Mouse (Mus musculus) lung, adult 2 months (tissue): ENCODE measurements at regions not wholly inside any gene's neighbourhood (a gene's known extent, or its start where the extent isn't known, plus 50 kb on each side); places are given as distances from the start of the nearest gene placed in this dataset.

Experiments
- DNase-seq: peaks from one replicate; pipeline ENCODE4 v3.0.0; 2022
- H3K4me1 ChIP-seq: fragments of 200-500 bp; 2 replicates; pipeline ENCODE4 v1.6.1; 2011; ENCODE audit warnings: low read length; ENCODE audit not compliant: control insufficient read depth, insufficient read depth
- H3K4me3 ChIP-seq: fragments of 200-500 bp; replicated peaks from 2 replicates; pipeline ENCODE3; 2011; ENCODE audit warnings: low read depth, mild to moderate bottlenecking, control low read depth, low read length; ENCODE audit errors: extremely low read depth
- CTCF ChIP-seq: fragments of 200-500 bp; IDR thresholded peaks from 2 replicates; pipeline ENCODE4 v1.5.1; 2011; ENCODE audit warnings: mild to moderate bottlenecking, low read length, control low read depth; ENCODE audit not compliant: insufficient read depth
- POLR2A ChIP-seq: fragments of 200-500 bp; IDR thresholded peaks from 2 replicates; pipeline ENCODE4 v1.6.1; 2011; ENCODE audit warnings: low read depth, mild to moderate bottlenecking, control low read depth, low read length, borderline replicate concordance; ENCODE audit errors: extremely low read depth
- WGBS: fragments of 180-500 bp; shearing (Covaris S2); methylation state at CpG from one replicate; pipeline ENCODE4 v1.1.7; 2018; 5-methylcytosine and 5-hydroxymethylcytosine counted together

- TF ChIP-seq CTCF (no peak), POLR2A (no peak)
- Histone ChIP-seq H3K4me1 (no peaks in the 10 kb centered on the region), H3K4me3 (no peak overlapping the region)
- DNase-seq = no peak
- WGBS = 59% methylated on average over 4 of the region's 4 CpGs
Observed at GRCm38 (mm10) chr19:14853416-14853815, 255.6 kb upstream of the Tle4 start.

GRCm38 (mm10) chr19:14849561-14849960 is 251.7 kb upstream of the Tle4 start:
- TF ChIP-seq CTCF = no peak
- TF ChIP-seq POLR2A = no peak
- 62% methylated on average over 1 of the region's 1 CpGs for WGBS
- no peak overlapping the region for H3K4me3 ChIP-seq
- no peak for DNase-seq
- H3K4me1 ChIP-seq = no peaks in the 10 kb centered on the region

- TF ChIP-seq POLR2A (no peak), CTCF (no peak)
- 77% methylated on average over 4 of the region's 4 CpGs for WGBS
- no peak for DNase-seq
- Histone ChIP-seq H3K4me3 (no peak overlapping the region), H3K4me1 (no peaks in the 10 kb centered on the region)
Observed at GRCm38 (mm10) chr19:14847120-14847519, 249.3 kb upstream of the Tle4 start.

- no peak for DNase-seq
- no peaks in the 10 kb centered on the region for H3K4me1 ChIP-seq
- 77% methylated on average over 8 of the region's 8 CpGs for WGBS
- no peak for TF ChIP-seq CTCF
- no peak for TF ChIP-seq POLR2A
- no peak overlapping the region for H3K4me3 ChIP-seq
Observed at GRCm38 (mm10) chr19:14835629-14836028, 237.8 kb upstream of the Tle4 start.

- no peak for DNase-seq
- H3K4me1 ChIP-seq = no peaks in the 10 kb centered on the region
- no peak overlapping the region for H3K4me3 ChIP-seq
- WGBS = 76% methylated on average over 3 of the region's 3 CpGs
- TF ChIP-seq POLR2A = no peak
Observed at GRCm38 (mm10) chr19:14816354-14816753, 218.5 kb upstream of the Tle4 start.

- no peak overlapping the region for H3K4me3 ChIP-seq
- WGBS = 79% methylated on average over 6 of the region's 6 CpGs
- DNase-seq = no peak
Observed at GRCm38 (mm10) chr19:14806787-14807186, 208.9 kb upstream of the Tle4 start.

GRCm38 (mm10) chr19:14802909-14803650 is 205.2 kb upstream of the Tle4 start:
- no peak for TF ChIP-seq POLR2A
- no peak for TF ChIP-seq CTCF
- peaks cover 2% of the 10 kb centered on the region; the same call in 1 of the 2 replicates for H3K4me1 ChIP-seq
- no peak for DNase-seq
- WGBS = 25% methylated on average over 5 of the region's 5 CpGs
- H3K4me3 ChIP-seq = no peak overlapping the region

More at GRCm38 (mm10) chr19:14806787-14807186, 208.9 kb upstream of the Tle4 start:
- no peaks in the 10 kb centered on the region for H3K4me1 ChIP-seq
- TF ChIP-seq CTCF = no peak
- no peak for TF ChIP-seq POLR2A

- Histone ChIP-seq H3K4me3 (no peak overlapping the region), H3K4me1 (peaks cover 2% of the 10 kb centered on the region; the same call in 1 of the 2 replicates)
- WGBS = 79% methylated on average over 8 of the region's 8 CpGs
- no peak for TF ChIP-seq CTCF
- TF ChIP-seq POLR2A = no peak
- DNase-seq = no peak
Observed at GRCm38 (mm10) chr19:14801669-14802068, 203.8 kb upstream of the Tle4 start.

GRCm38 (mm10) chr19:14799002-14799401 is 201.2 kb upstream of the Tle4 start:
- 63% methylated on average over 6 of the region's 6 CpGs for WGBS
- Histone ChIP-seq H3K4me3 (no peak overlapping the region), H3K4me1 (peaks cover 2% of the 10 kb centered on the region; the same call in 1 of the 2 replicates)
- no peak for TF ChIP-seq CTCF
- TF ChIP-seq POLR2A = no peak
- no peak for DNase-seq

- TF ChIP-seq POLR2A (no peak), CTCF (no peak)
- 76% methylated on average over 7 of the region's 7 CpGs for WGBS
- DNase-seq = no peak
- H3K4me1 ChIP-seq = peaks cover 2% of the 10 kb centered on the region; the same call in 1 of the 2 replicates
- no peak overlapping the region for H3K4me3 ChIP-seq
Observed at GRCm38 (mm10) chr19:14798417-14798816, 200.6 kb upstream of the Tle4 start.

GRCm38 (mm10) chr19:14795910-14796309 is 198.1 kb upstream of the Tle4 start:
- no peak for DNase-seq
- 74% methylated on average over 5 of the region's 5 CpGs for WGBS
- H3K4me3 ChIP-seq = no peak overlapping the region
- TF ChIP-seq POLR2A (no peak), CTCF (no peak)
- H3K4me1 ChIP-seq = peaks cover 2% of the 10 kb centered on the region; the same call in 1 of the 2 replicates
